Mouse (Mus musculus) heart, postnatal 0 days (tissue): ENCODE measurements around the gene Stx3.

Experiments
- CTCF ChIP-seq: IDR thresholded peaks from 2 replicates; pipeline ENCODE4 v1.5.1; 2016; ENCODE audit warnings: antibody characterized with exemption, control low read depth, low read depth
- EP300 ChIP-seq: IDR thresholded peaks from 2 replicates; pipeline ENCODE4 v1.6.1; 2016; ENCODE audit warnings: antibody characterized with exemption, low read depth

DNA sequence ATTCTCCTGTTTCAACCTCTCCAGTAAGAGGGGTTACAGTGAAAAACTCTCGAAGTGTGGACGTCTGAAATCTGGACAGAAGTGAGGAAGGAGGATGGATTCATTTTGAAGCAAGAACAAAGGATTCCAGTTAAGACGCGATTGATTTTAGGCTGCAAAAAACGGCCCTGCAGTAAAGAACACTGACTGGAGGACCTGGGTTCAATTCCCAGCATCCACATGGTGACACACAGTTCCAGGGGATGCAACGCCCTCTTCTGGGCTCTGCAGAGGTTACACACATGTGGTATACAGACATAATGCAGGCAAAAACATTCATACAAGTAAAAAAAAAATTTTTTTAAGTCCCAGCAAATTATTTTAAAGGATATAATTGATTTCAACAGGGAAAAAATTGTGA lies 1.0 kb upstream of the Stx3 start:
- TF ChIP-seq CTCF, result no peak
- no peak for TF ChIP-seq EP300
